Mouse (Mus musculus) embryo, embryonic 10 days (tissue): ENCODE data around the gene Taar3.

ENCODE experiments used
- DNase-seq: peaks from one replicate; pipeline ENCODE4 v3.0.0-alpha.2; 2015; ENCODE audit warnings: low spot score

The Taar3 gene

DNA sequence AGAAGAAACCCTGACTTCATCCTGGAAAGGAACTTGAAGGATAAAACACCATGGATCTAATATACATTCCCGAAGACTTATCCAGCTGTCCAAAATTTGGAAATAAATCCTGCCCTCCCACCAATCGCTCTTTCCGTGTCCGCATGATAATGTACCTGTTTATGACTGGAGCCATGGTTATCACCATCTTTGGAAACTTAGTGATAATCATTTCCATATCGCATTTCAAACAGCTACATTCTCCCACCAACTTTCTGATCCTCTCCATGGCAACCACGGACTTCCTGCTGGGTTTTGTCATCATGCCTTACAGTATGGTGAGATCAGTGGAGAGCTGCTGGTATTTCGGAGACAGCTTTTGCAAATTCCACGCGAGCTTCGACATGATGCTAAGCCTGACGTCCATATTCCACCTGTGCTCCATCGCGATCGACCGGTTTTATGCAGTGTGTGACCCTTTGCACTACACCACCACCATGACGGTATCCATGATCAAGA lies at the start of gene Taar3:
Gene Taar3 (plus strand): TSS at position 51 of the 498 bp plus-strand sequence.
- DNase-seq, result no peak

DNA sequence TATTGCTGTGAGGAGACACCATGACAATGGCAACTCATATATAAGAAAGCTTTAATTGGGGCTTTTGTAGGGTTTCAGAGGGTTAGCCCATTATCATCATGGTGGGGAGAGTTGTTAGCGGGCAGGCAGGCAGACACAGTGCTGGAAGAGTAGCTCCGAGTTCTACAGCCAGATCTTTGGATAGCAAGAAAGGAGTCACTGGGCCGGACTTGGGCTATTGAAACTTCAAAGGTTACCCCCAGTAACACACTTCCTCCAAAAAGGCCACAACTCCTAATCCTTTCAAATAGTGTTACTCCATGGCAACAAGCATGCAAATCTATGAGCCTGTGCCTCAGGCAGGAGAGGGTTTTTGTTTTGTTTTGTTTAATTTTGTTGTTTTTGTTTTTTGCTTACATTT lies 48.2 kb upstream of the Taar3 start:
- no peak for DNase-seq

DNA sequence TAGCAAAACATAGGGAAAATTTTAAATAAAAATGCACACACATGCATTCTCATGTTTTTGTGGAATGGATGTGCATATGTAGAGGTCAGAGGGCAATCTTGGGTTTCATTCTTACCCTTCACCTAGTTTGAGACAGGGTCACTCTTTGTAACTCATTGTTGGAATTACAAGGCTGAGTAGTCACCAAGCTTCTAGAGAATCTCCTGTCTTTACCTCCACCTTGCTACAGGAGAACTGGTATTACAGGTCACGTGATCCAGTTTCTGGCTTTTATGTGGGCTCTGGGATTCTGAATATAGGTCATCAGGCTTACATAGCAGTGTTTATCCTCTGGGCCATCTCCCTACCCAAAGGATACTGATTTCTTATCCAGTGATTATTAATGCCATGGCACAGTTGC lies 43.7 kb upstream of the Taar3 start:
- DNase-seq, result no peak

DNA sequence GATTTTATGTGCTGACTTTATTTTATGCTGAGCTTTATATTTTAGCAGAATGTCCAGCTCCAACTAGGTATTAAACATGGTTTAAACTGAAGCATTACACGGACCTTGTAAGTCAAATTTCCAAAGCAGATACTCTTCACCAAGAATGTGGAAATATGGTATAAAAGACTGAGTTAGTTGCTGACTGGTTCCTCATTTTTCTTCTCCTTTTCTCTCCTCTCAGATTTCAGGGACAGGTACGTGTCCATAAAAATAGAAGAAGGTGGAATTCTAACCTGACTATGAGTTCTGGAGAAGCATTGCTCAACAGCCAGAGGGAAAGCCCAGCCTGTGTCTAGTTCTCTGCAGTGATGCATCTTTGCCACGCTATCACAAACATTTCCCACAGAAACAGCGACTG lies 29.3 kb upstream of the Taar3 start, which contains the start of gene Taar1:
Gene Taar1 (plus strand): TSS at position 301 of the 400 bp plus-strand sequence.
- no peak for DNase-seq

DNA sequence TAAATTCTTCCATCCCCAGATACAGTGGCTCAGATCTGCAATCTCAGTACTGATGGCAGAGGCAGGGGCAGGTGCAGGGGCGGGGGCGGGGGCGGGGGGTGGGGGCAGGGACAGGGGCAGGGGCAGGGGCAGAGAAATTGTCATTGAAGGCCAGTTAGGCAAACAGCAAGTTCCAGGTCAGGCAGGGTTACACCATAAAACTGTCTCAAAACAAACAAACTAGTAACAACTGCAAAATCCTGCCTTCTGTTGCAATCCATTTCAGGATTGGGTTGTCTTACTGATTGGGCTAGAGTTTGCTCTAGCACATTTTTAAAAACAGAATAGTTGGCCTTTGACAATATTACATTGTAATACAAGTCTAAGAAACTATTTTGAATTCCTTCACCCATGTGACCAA lies 26.9 kb upstream of the Taar3 start:
- DNase-seq, result no peak

DNA sequence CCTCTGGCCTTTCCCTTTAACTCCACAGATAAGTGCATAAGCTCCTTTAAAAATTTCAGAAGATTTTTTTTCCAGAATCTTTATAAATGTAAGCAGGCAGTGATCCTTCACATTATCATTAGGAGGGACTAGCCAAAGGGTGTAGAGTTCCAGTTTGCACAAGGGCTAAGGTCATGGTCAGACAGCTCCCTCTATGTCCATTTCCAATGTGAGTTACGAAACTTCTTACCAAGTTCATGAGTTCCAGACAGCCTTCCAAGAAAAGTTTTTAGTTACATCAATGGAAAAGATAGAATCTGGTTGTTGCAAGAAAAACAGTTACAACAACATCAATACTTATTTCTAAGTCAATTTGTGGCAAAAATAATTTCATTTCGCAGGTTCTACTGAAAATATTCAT lies 25.4 kb upstream of the Taar3 start:
- no peak for DNase-seq

DNA sequence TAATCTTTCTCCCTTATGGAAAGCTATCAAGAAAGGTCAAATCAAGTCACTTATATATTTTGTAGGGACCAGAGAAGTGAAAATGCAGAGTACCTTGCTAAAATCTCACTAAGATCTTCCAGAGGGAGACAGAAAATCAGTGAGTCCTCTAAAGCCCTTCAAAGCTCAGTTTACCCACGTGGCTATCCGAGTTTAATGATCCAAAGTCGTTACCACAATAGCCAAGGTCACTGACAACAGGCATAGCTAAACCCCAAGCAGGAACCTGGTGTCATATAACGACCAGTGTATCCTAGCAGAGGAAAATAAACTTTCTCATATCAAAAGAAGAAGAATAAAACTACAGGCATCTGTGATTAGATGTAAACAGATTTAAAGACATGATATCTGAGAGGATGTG lies 11.7 kb upstream of the Taar3 start:
- no peak for DNase-seq

DNA sequence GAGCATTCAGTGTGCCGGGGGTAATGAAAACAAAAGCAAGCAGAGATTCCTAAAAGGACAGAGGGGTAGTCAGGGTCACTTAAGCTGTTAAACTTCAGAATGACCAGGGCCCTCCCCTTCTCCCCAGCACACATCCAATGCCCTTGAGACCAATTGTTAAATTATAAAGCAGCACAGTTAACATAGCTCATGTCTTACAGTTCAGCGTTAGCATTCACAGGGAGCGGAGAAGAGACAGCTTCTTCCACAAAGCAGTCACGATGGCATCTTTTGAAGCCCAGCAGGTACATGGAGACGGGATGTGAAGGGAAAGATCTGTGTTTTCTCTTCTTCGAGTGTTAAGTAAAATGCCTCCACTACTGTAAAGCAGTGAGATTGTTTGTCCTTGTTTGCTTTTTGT lies 11.0 kb upstream of the Taar3 start, which contains the start of gene Taar2:
Gene Taar2 (plus strand): TSS at position 261 of the 400 bp plus-strand sequence.
- no peak for DNase-seq

DNA sequence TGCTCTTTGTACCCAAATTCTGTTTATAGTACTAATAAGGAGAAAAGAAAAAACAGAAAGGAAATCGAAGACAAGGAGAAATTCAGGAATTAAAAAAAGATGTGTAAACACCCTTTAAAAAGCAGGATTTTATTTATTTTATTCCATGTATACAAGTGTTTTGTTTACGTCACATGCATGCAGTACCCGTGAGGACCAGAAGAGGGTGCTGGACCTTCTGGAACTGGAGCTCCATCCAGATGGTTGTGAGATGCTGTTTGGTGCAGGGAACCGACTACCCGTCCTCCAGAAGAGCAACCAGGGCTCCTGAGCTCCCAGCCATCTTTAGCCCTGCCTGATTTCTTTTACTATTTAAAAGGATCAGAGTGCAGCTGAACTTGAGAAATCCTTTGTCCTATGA lies 6.9 kb upstream of the Taar3 start:
- DNase-seq, result peak; percentile 24

DNA sequence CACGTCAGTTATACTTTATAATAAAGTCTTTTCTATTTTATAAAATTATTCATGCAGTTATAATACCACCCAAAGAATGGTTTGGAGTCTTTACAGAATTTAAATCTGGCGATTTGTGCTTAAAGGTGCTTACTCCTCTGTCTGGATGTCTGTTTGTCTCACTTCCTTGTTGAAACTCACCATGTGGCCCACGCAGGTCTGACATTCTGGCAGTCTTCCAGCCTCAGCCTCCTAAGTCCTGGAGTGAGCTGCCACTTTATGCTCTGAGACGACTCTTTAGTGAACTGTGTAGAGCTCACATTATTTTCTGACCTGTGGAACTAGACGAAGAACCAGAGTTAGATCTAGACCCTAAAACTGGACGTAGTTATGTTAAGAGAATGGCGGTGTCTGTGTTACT lies 1.3 kb upstream of the Taar3 start:
- no peak for DNase-seq

DNA sequence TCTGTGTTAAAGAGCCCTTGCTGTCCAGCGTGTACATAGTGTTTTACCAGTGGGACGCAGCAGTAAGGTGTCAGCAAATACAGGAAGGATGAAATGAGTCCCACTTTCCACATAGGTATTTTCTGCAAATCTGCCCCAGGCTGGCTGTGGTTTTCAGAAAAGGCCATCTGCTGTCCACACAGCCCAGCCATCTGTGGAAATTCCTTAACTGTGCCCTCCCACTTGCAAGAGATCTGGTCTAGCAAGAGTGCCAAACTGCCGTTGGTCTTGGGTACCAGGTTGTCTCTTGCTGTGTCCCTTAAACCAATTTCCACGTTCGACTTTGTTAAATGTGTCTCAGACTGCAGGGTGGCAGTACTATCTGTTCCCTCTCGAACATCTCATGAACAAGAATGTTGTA lies 2.4 kb downstream of the Taar3 start:
- no peak for DNase-seq

DNA sequence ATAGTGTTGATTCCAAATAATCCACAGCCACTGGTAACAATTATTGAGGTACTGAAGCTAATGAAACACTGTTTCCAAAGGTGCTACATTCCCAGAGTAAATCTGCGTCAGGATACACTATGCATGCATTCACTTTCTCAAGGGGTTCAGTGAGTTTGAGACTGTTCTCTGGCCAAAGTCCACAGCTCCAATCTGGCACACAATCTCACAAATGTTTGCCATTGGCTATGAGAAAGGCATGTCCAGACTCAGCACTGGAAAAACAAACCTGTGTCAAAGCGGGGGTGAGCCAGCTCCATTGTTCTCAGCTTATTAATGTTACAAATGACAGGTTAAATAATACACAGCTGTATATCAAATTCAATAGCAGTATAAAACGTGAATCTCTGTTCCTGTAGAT lies 9.7 kb downstream of the Taar3 start:
- DNase-seq, result no peak

DNA sequence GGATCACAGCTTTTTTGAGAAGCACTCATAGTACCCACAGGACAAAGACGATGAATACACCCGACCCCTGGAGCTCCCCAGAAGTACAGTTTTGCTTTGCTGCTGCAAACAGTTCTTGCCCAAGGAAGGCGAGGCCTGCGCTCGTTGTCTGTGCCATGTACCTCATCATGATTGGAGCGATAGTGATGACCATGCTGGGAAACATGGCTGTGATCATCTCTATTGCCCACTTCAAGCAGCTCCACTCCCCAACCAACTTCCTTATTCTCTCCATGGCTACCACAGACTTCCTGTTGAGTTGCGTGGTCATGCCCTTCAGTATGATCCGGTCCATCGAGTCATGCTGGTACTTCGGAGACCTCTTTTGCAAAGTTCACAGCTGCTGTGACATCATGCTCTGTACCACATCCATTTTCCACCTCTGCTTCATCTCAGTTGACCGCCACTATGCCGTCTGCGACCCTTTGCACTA lies 11.1 kb downstream of the Taar3 start, which contains the start of gene Taar4:
Gene Taar4 (plus strand): TSS at position 51 of the 472 bp plus-strand sequence.
- no peak for DNase-seq

DNA sequence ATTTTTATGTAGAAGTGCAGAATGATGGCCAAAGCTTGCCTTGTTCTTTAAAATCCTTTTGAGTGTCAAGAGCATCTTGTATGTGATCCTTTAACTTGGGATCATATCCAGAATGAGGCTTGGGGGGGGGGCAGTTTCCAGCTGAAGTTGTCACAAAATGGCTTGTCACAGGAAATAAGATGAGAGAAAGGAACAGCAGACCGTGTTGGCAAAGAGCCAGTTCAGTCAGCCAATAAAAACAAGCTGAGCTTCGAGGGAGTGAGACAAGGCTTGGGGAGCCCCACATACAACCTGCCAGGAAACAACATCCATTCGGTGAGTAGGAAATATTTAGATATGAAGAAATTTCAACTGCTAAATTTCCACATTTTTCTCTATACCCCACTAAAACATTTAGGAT lies 14.1 kb downstream of the Taar3 start:
- no peak for DNase-seq

DNA sequence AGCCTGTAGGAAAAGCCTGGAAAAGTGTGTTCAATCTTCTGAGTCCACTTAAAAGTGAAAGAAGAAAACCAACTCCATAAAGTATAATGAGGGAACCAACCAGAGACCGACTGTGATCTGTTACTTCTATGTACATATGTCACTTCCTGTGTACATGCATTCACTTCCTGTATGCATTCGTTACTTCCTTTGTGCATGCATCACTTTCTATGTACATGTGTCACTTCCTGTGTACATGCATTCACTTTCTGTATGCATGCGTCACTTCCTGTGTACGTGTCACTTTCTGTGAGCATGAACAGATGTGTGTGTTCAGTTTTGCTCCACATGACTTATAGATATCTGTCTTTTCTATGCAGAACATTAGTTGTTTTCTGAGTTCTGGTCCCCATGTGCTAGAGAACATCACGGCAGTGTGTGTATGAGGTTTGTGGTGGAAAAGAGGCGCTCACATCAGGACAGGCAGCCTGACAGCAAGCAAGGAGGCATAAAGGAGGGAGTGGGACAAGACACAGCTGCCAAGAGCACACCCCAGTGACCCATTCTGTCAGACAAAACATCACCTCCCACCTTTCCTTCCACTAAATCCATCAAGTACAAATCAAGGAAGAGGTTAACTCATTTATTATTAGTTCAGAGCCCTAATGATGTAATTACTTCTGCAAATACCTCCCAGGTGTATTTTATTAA lies 15.7 kb downstream of the Taar3 start:
- DNase-seq, result no peak

DNA sequence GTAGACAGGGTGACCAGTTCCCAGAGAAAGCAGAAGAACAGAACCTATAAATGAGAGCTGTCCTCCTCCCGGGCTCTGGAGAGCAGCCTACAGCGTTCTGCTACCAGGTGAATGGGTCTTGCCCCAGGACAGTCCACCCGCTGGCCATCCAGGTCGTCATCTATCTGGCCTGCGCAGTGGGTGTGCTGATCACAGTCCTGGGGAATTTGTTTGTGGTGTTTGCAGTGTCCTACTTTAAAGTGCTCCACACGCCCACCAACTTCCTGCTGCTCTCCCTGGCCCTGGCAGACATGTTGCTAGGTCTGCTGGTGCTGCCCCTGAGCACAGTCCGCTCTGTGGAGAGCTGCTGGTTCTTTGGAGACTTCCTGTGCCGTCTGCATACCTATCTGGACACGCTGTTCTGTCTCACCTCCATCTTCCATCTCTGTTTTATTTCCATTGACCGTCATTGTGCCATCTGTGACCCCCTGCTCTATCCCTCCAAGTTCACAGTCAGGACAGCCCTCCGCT lies 21.4 kb downstream of the Taar3 start, which contains the start of gene Taar5:
Gene Taar5 (plus strand): TSS at position 51 of the 510 bp plus-strand sequence.
- DNase-seq, result no peak

DNA sequence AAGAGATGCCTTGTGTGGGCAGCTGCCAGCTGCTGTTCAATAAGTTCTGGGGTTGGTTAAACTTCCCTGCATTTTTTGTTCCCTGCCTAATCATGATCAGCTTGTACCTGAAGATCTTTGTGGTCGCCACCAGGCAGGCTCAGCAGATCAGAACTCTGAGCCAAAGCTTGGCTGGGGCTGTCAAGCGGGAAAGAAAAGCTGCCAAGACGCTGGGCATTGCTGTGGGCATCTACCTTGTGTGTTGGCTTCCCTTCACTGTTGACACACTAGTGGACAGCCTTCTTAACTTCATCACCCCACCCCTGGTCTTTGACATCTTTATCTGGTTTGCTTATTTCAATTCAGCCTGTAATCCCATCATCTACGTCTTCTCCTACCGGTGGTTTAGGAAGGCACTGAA lies 21.9 kb downstream of the Taar3 start:
- DNase-seq, result no peak

DNA sequence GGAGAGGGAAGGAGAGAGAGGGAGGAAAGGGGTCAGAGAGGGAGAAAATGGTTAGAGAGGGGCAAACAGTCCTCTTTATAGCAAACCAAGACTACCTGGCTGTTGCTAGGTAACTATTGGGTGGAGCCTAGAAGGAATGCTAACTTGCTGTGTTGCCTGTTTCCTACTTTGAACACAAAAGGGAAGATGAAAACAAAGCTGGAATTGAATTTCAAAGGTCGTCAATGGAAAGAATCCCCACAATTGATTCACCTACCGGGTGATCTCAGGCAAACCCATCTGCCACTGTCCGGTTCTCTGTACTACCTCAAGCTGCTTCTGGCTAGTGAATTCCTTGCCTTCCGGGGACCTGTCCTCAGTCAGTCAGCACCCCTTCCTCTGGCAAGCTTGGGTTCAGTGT lies 28.6 kb downstream of the Taar3 start:
- DNase-seq, result no peak

DNA sequence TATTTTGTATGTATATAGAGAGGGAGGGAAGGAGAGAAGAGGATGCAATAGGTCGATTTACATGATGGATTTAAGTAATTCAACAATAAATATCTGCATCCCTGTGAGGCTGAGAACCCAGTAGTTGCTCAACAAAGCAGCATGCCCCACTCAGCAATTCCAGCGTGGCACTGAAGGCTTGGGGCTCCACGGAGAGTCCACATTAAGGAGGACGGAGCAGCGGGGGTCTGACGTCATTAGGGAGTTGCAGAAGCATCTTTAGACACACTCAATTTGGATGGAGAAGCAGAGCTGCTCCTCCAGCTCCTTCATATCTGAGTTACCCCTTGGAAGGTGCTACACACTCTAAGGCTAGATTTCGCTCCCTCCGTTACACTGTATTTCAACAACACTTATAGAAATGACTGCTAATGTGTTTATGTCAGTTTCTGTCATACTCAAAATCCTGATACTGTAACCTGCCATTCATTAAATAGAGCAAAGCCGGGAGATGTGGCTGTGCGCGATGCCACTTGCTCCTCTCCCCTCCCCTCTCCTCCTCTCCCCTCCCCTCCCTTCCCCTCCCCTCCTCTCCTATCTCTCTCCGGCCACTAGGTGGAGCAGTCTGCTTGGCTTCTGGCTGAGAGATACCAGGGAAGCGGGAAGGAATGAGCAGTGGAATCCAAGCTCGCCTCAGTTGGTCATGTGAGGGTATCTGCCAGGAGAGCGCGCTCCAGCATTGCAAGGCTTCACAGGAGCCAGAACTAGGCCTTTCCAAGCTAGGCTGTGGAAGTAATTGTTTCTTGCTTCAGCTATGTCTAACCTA lies 29.7 kb downstream of the Taar3 start:
- DNase-seq, result peak; percentile 89

DNA sequence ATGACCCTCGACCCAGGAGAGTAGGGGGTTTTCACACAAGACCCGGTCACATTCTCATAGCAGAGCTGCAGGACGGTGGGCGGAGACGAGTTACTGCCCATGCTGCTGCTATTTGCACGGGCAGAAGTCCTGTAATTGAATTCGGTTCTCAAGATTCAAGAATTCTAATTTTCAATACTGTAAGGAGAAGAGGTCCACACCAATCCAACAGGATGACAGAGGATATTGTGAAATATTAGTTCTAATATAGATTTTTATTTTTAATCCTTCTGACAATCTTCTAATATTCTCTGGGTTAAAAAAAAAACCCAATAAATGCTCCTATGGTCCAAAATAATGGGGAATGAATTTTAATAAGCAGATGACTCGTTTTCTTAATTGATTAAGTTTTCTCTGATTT lies 36.2 kb downstream of the Taar3 start, which contains the start of gene Taar6:
Gene Taar6 (minus strand): TSS at position 101 of the 400 bp plus-strand sequence.
- no peak for DNase-seq

DNA sequence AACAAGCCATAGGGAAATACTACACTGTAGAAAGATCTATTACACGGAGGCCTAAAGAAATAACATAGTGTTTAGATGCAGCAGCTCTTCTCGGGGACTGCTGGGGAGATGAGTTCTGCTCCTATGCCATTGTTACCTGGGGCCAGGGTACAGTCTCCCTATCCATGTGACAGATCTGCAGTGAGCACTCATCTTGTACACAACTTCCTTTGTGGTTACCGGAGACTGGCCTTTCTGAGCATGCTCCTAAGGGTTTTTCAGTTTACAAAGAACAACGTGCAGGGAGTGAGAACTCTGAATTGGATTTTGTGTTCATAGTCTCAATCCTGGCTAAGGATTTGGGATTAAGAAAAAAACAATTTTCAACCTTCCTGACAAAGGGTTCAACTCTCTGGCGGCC lies 37.1 kb downstream of the Taar3 start:
- DNase-seq, result no peak

DNA sequence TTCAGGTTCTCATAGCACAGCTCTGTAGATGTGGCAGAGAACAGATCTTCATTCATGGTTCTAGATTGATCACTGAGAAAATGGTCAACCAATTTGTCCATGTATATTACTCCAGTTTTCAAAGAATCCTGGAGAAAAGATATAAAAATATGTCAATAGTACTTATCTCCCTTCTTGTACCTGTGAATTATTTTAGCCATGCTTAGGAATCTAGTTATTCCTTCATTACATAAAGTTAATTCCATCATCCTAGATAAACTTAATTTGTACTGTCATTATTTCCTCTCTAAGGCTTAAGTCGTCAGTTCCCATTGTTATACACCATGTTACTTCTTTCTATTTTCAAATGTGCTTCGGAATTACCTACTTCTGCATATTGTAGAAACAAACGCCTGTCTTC lies 44.0 kb downstream of the Taar3 start, which contains the start of gene Taar7a:
Gene Taar7a (minus strand): TSS at position 101 of the 400 bp plus-strand sequence.
- DNase-seq, result no peak

DNA sequence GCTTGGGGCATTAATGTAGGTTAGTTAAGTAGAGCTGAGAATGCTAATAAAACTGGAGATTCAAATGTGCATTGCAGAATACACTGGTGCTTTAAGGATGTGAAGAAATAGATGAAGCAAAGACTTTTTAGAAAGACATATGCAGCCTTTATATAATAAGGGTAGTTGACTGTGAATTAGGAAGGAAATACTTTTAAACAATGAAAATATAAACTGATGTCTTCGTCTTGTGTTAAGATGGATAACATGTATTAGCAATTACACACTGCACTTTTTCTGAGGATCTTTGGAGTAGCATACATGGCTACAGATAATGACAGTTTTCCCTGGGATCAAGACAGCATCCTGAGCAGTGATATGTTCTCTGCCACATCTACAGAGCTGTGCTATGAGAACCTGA lies 50.3 kb downstream of the Taar3 start, which contains the start of gene Taar7b:
Gene Taar7b (plus strand): TSS at position 301 of the 400 bp plus-strand sequence.
- no peak for DNase-seq
